Mouse (Mus musculus) cortical plate, adult 2 months (tissue): Measurements from ENCODE around the gene Cfap45.

Experiments
- CTCF ChIP-seq: fragments of 200-500 bp; IDR thresholded peaks from 2 replicates; pipeline ENCODE4 v1.5.1; 2011; ENCODE audit warnings: mild to moderate bottlenecking, control low read depth, low read length; ENCODE audit not compliant: insufficient read depth; ENCODE audit errors: extremely low read depth
- POLR2A ChIP-seq: fragments of 200-500 bp; IDR thresholded peaks from 2 replicates; pipeline ENCODE4 v1.6.1; 2011; ENCODE audit warnings: mild to moderate bottlenecking, low read length, control low read depth; ENCODE audit not compliant: insufficient read depth; ENCODE audit errors: extremely low read depth

GRCm38 (mm10) chr1:172530544-172531220, 10.1 kb downstream of the Cfap45 start:
- TF ChIP-seq CTCF: no peak
- TF ChIP-seq POLR2A: no peak
